Mouse (Mus musculus): ENCODE results near the gene Gm9922.

The Gm9922 gene

GRCm38 (mm10) chr14:101729237-101729971 is at the start of gene Gm9922, which contains the start of gene Lmo7:
Gene Gm9922, minus strand, starts transcription at chr14:101729814.
Gene Lmo7, plus strand, starts transcription at chr14:101729957.
- DNase-seq (ENCODE audit: low spot score), result peak; percentile 14

- no peak for DNase-seq (ENCODE audit: low spot score)
Observed at GRCm38 (mm10) chr14:101778426-101778825, 48.8 kb upstream of the Gm9922 start.

GRCm38 (mm10) chr14:101777129-101777493 is 47.5 kb upstream of the Gm9922 start:
- DNase-seq (ENCODE audit: low spot score), result no peak

- DNase-seq (ENCODE audit: low spot score), result no peak
Observed at GRCm38 (mm10) chr14:101776296-101777128, 46.9 kb upstream of the Gm9922 start.

- peak; percentile 37 for DNase-seq (ENCODE audit: low spot score)
Observed at GRCm38 (mm10) chr14:101774631-101775030, 45.0 kb upstream of the Gm9922 start.

GRCm38 (mm10) chr14:101771756-101772155 is 42.1 kb upstream of the Gm9922 start:
- no peak for DNase-seq (ENCODE audit: low spot score)

- DNase-seq (ENCODE audit: low spot score), result no peak
Observed at GRCm38 (mm10) chr14:101771336-101771735, 41.7 kb upstream of the Gm9922 start.

- DNase-seq (ENCODE audit: low spot score), result no peak
Observed at GRCm38 (mm10) chr14:101763762-101764295, 34.2 kb upstream of the Gm9922 start.

GRCm38 (mm10) chr14:101762267-101762666 is 32.7 kb upstream of the Gm9922 start:
- no peak for DNase-seq (ENCODE audit: low spot score)

- no peak for DNase-seq (ENCODE audit: low spot score)
Observed at GRCm38 (mm10) chr14:101755425-101755824, 25.8 kb upstream of the Gm9922 start.

GRCm38 (mm10) chr14:101750910-101751309 is 21.3 kb upstream of the Gm9922 start:
- no peak for DNase-seq (ENCODE audit: low spot score)

GRCm38 (mm10) chr14:101748436-101748835 is 18.8 kb upstream of the Gm9922 start:
- DNase-seq (ENCODE audit: low spot score), result no peak

- no peak for DNase-seq (ENCODE audit: low spot score)
Observed at GRCm38 (mm10) chr14:101747811-101748210, 18.2 kb upstream of the Gm9922 start.

GRCm38 (mm10) chr14:101746635-101747034 is 17.0 kb upstream of the Gm9922 start:
- DNase-seq (ENCODE audit: low spot score), result no peak

- DNase-seq (ENCODE audit: low spot score), result no peak
Observed at GRCm38 (mm10) chr14:101737501-101737900, 7.9 kb upstream of the Gm9922 start.

GRCm38 (mm10) chr14:101733542-101734303 is 4.1 kb upstream of the Gm9922 start:
- DNase-seq (ENCODE audit: low spot score), result no peak

- DNase-seq (ENCODE audit: low spot score), result peak; percentile 5
Observed at GRCm38 (mm10) chr14:101729972-101730692, 518 bp upstream of the Gm9922 start.

GRCm38 (mm10) chr14:101714414-101714813 is 15.2 kb downstream of the Gm9922 start:
- DNase-seq (ENCODE audit: low spot score), result no peak

- no peak for DNase-seq (ENCODE audit: low spot score)
Observed at GRCm38 (mm10) chr14:101707088-101707487, 22.5 kb downstream of the Gm9922 start.

GRCm38 (mm10) chr14:101704479-101704878 is 25.1 kb downstream of the Gm9922 start:
- no peak for DNase-seq (ENCODE audit: low spot score)

- DNase-seq (ENCODE audit: low spot score), result no peak
Observed at GRCm38 (mm10) chr14:101688406-101688805, 41.2 kb downstream of the Gm9922 start.

All from layer of hippocampus, adult 11-12 months (tissue).